Mouse (Mus musculus) frontal cortex, adult 2 months (tissue): ENCODE data around the gene Me3. TPM values are rescaled to one million over a fixed set of nuclear protein-coding genes. Genes with fewer than 3 reads are reported as not detected.
"Not testable (repeated sequence)": the region's sequence is repeated elsewhere in the genome, so short reads cannot be mapped to it uniquely, and the experiment has no call there.

Experiments
- DNase-seq, 2 experiments: peaks; one replicate each; pipeline ENCODE4 v3.0.0; 2022; ENCODE audit warnings: low spot score in 1 of 2; ENCODE audit errors: extremely low spot score in 1 of 2
- polyA plus RNA-seq: library from polyadenylated mRNA; depleted of rRNA; stranded (reverse); fragments of >200 nt; gene quantifications from 2 replicates; pipeline ENCODE4 v1.2.3, GENCODE M21; 2012

Me3 gene
- polyA plus RNA-seq, 1 experiment, result 110 TPM

- DNase-seq, result no peak
Measured at GRCm38 (mm10) chr7:89727615-89728014, 95.4 kb downstream of the Me3 start.

GRCm38 (mm10) chr7:89728393-89728792, 96.2 kb downstream of the Me3 start:
- no peak for DNase-seq

GRCm38 (mm10) chr7:89730514-89730913, 98.3 kb downstream of the Me3 start:
- DNase-seq, result no peak

- not testable (repeated sequence) for DNase-seq
Measured at GRCm38 (mm10) chr7:89731115-89731514, 98.9 kb downstream of the Me3 start.

GRCm38 (mm10) chr7:89748415-89748814, 116.2 kb downstream of the Me3 start:
- peak in 1 of 2 experiments; percentile 32 for DNase-seq

- no peak for DNase-seq
Measured at GRCm38 (mm10) chr7:89749183-89749582, 117.0 kb downstream of the Me3 start.

GRCm38 (mm10) chr7:89766678-89767508, 134.7 kb downstream of the Me3 start:
- no peak for DNase-seq

- no peak for DNase-seq
Measured at GRCm38 (mm10) chr7:89769106-89769896, 137.1 kb downstream of the Me3 start.

- no peak for DNase-seq
Measured at GRCm38 (mm10) chr7:89770021-89770420, 137.8 kb downstream of the Me3 start.

GRCm38 (mm10) chr7:89772906-89773305, 140.7 kb downstream of the Me3 start:
- DNase-seq, result no peak

- DNase-seq, result no peak
Measured at GRCm38 (mm10) chr7:89773352-89773921, 141.2 kb downstream of the Me3 start.

GRCm38 (mm10) chr7:89773926-89774325, 141.7 kb downstream of the Me3 start:
- DNase-seq, result no peak

GRCm38 (mm10) chr7:89775848-89776247, 143.7 kb downstream of the Me3 start:
- DNase-seq, result no peak

GRCm38 (mm10) chr7:89781391-89781790, 149.2 kb downstream of the Me3 start:
- DNase-seq, result no peak

GRCm38 (mm10) chr7:89787735-89788134, 155.5 kb downstream of the Me3 start:
- no peak for DNase-seq

- no peak for DNase-seq
Measured at GRCm38 (mm10) chr7:89792576-89792975, 160.4 kb downstream of the Me3 start.

GRCm38 (mm10) chr7:89795366-89795765, 163.2 kb downstream of the Me3 start:
- DNase-seq, result no peak

GRCm38 (mm10) chr7:89796351-89796801, 164.2 kb downstream of the Me3 start:
- DNase-seq, result no peak

- DNase-seq, result peak in 1 of 2 experiments; percentile 20
Measured at GRCm38 (mm10) chr7:89798358-89799020, 166.3 kb downstream of the Me3 start.

- DNase-seq, result no peak
Measured at GRCm38 (mm10) chr7:89802447-89802846, 170.3 kb downstream of the Me3 start.

GRCm38 (mm10) chr7:89803966-89804365, 171.8 kb downstream of the Me3 start:
- DNase-seq, result no peak
